24 mouse cellular contexts compared by ENCODE assay signal in the genomic region with DNA sequence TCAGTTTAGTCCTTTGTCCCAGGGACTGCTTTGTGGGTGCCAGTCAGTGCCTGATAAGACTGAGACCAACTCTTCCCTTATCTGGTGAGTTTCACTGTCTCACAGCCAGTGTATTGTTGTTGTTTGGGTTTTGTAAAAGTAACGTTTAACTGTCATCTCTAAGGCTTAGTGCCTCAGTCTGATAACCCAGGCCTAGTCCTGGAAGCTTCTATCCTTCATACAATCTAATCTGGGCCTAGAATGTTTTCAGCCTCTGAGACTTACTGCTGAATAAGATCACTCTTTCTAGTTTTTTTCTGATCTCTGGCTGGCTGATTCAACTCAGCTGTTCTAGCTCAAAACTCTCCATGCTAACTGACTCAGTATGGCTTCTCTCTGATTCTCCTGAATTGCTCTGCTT. TPM values are rescaled to one million over a fixed set of nuclear protein-coding genes. Genes with fewer than 3 reads are reported as not detected.
DNase-seq lines count a peak whose midpoint lies in the region; ATAC-seq and TF ChIP-seq lines count a peak whose summit lies in the region.
"Had no signal": no experiment of that assay in that cellular context is flagged by ENCODE, and none has a peak within 500 bp of the region (broad histone marks: within the 10 kb centered on the region; RNA-seq: fewer than 3 reads in every experiment).

No protein-coding gene starts in this region.

- no peak overlapping the region for H3K4me2 ChIP-seq in liver, embryonic 11.5 days
- no peak overlapping the region for H3K4me2 ChIP-seq in liver, embryonic 13.5 days
- H3K4me2 ChIP-seq in liver, postnatal 0 days (ENCODE audit: low read depth, low read length): no peak overlapping the region
- H3K4me2 ChIP-seq in intestine, embryonic 16.5 days (ENCODE audit: low read depth, low read length): no peak overlapping the region
- H3K4me2 ChIP-seq: forebrain, embryonic 13.5 days; heart, embryonic 11.5 days; heart, embryonic 15.5 days; hindbrain, embryonic 13.5 days had no signal

- DNase-seq in liver, embryonic 11.5 days (ENCODE audit: low spot score): no peak
- no peak for DNase-seq in liver
- DNase-seq in liver, embryonic 13.5 days: peak; percentile 17
- DNase-seq in liver, postnatal 0 days: no peak
- DNase-seq in left cerebral cortex, adult 18-20 months (ENCODE audit: low spot score in 2 of 2): no peak
- DNase-seq in adrenal gland, adult 8-10 months: no peak
- DNase-seq: adrenal gland, postnatal 14 days; cerebellum, adult 18-20 months; cerebellum, adult 9-11 months; cerebellum, postnatal 36 days; forebrain, postnatal 0 days; gastrocnemius, adult 2 months; gastrocnemius, postnatal 36 days; heart, adult 11 months; heart, postnatal 14 days had no signal

- 33% methylated on average over 1 of the region's 1 CpGs for WGBS in liver, embryonic 11.5 days
- WGBS in liver, embryonic 13.5 days (ENCODE audit: insufficient replicate concordance): 0% methylated on average over 1 of the region's 1 CpGs
- 33% methylated on average over 1 of the region's 1 CpGs for WGBS in liver, postnatal 0 days (ENCODE audit: insufficient replicate concordance)
- WGBS in intestine, embryonic 16.5 days: 50% methylated on average over 1 of the region's 1 CpGs

- H3K27me3 ChIP-seq in liver, embryonic 11.5 days (replicated peaks; ENCODE audit: control insufficient read depth, insufficient read depth, low read length): no peaks in the 10 kb centered on the region
- H3K27me3 ChIP-seq in liver, embryonic 13.5 days: no peaks in the 10 kb centered on the region
- no peaks in the 10 kb centered on the region for H3K27me3 ChIP-seq in liver, postnatal 0 days (ENCODE audit: insufficient read depth, low read length)
- H3K27me3 ChIP-seq in intestine, embryonic 16.5 days (replicated peaks; ENCODE audit: control insufficient read depth, insufficient read depth, low read length): no peaks in the 10 kb centered on the region
- H3K27me3 ChIP-seq: forebrain, embryonic 13.5 days; heart, embryonic 15.5 days; hindbrain, embryonic 13.5 days had no signal

- H3K27ac ChIP-seq in liver, embryonic 11.5 days (ENCODE audit: low read depth, low read length): peak overlapping the region; percentile 52
- peak overlapping the region; percentile 71 for H3K27ac ChIP-seq in liver, embryonic 13.5 days
- no peak overlapping the region for H3K27ac ChIP-seq in liver, postnatal 0 days (ENCODE audit: low read depth)
- no peak overlapping the region for H3K27ac ChIP-seq in intestine, embryonic 16.5 days (ENCODE audit: low read length)
- H3K27ac ChIP-seq: embryonic facial prominence, embryonic 10.5 days; forebrain, embryonic 13.5 days; gastrocnemius, adult 2 months; heart, embryonic 15.5 days; hindbrain, embryonic 13.5 days; hindbrain, postnatal 0 days had no signal

- ATAC-seq in liver, embryonic 11.5 days (replicated peaks; ENCODE audit: low FRiP score): peak; percentile 72
- peak; percentile 57 for ATAC-seq in liver, embryonic 13.5 days (ENCODE audit: low read depth)
- ATAC-seq in liver, postnatal 0 days: no peak
- no peak for ATAC-seq in intestine, embryonic 16.5 days
- ATAC-seq: forebrain, embryonic 13.5 days; forebrain, postnatal 0 days; hindbrain, postnatal 0 days had no signal

- H3K36me3 ChIP-seq in liver, embryonic 11.5 days (ENCODE audit: control insufficient read depth, insufficient read depth, low read length): no peaks in the 10 kb centered on the region
- no peaks in the 10 kb centered on the region for H3K36me3 ChIP-seq in liver, embryonic 13.5 days
- H3K36me3 ChIP-seq in liver, postnatal 0 days (replicated peaks; ENCODE audit: insufficient read depth, low read length): no peaks in the 10 kb centered on the region
- no peaks in the 10 kb centered on the region for H3K36me3 ChIP-seq in intestine, embryonic 16.5 days (ENCODE audit: control insufficient read depth, insufficient read depth, low read length)
- H3K36me3 ChIP-seq: heart, embryonic 15.5 days; hindbrain, embryonic 13.5 days had no signal

- no peak overlapping the region for H3K4me3 ChIP-seq in liver, embryonic 11.5 days (ENCODE audit: low read depth, low read length)
- H3K4me3 ChIP-seq in liver, embryonic 13.5 days (replicated peaks): no peak overlapping the region
- H3K4me3 ChIP-seq in liver, postnatal 0 days (ENCODE audit: low read depth, low read length): no peak overlapping the region
- no peak overlapping the region for H3K4me3 ChIP-seq in intestine, embryonic 16.5 days (ENCODE audit: low read length)
- H3K4me3 ChIP-seq: embryonic facial prominence, embryonic 10.5 days; forebrain, embryonic 13.5 days; gastrocnemius, adult 2 months; heart, embryonic 15.5 days; hindbrain, embryonic 13.5 days had no signal

- no peak for TF ChIP-seq CTCF in liver, postnatal 0 days (IDR thresholded peaks at IDR 0.05; ENCODE audit: low read depth)

- H3K4me1 ChIP-seq in liver, embryonic 11.5 days (replicated peaks; ENCODE audit: control insufficient read depth, insufficient read depth, low read length): peaks cover 8% of the 10 kb centered on the region
- peaks cover 32% of the 10 kb centered on the region for H3K4me1 ChIP-seq in liver, embryonic 13.5 days (replicated peaks)
- H3K4me1 ChIP-seq in liver, postnatal 0 days (ENCODE audit: insufficient read depth): peaks cover 18% of the 10 kb centered on the region
- H3K4me1 ChIP-seq in intestine, embryonic 16.5 days (ENCODE audit: control insufficient read depth, insufficient read depth, low read length): peaks cover 8% of the 10 kb centered on the region

- no peaks in the 10 kb centered on the region for H3K9me3 ChIP-seq in liver, embryonic 11.5 days (ENCODE audit: control insufficient read depth, low read length)
- H3K9me3 ChIP-seq in liver, embryonic 13.5 days (replicated peaks): no peaks in the 10 kb centered on the region
- H3K9me3 ChIP-seq in liver, postnatal 0 days (ENCODE audit: low read length): no peaks in the 10 kb centered on the region
- no peaks in the 10 kb centered on the region for H3K9me3 ChIP-seq in intestine, embryonic 16.5 days (ENCODE audit: control insufficient read depth, low read length)
- H3K9me3 ChIP-seq: embryonic facial prominence, embryonic 10.5 days; heart, embryonic 15.5 days; hindbrain, embryonic 13.5 days had no signal

- no peak overlapping the region for H3K9ac ChIP-seq in liver, embryonic 11.5 days (ENCODE audit: low read depth, low read length)
- H3K9ac ChIP-seq in liver, embryonic 13.5 days: no peak overlapping the region
- H3K9ac ChIP-seq in liver, postnatal 0 days (replicated peaks): no peak overlapping the region
- H3K9ac ChIP-seq in intestine, embryonic 16.5 days (ENCODE audit: low read depth, low read length): no peak overlapping the region
- H3K9ac ChIP-seq: forebrain, embryonic 13.5 days; forebrain, postnatal 0 days; heart, embryonic 15.5 days; hindbrain, embryonic 13.5 days had no signal

- TF ChIP-seq EP300 in liver, postnatal 0 days (IDR thresholded peaks at IDR 0.05; ENCODE audit: low read depth): peak; percentile 92

RNA-seq across cellular contexts. Expression of gene Idh3a, which starts 2.4 kb away (rescaled TPM):
- 234 and 244 TPM in 2 replicates for polyA plus RNA-seq in liver, embryonic 11.5 days (2014; fragmentation: Nextera tagmentation; extraction: Ambion mirVana)
- polyA plus RNA-seq in liver, embryonic 13.5 days (2015; fragmentation: Nextera tagmentation; extraction: Ambion mirVana): 121 and 143 TPM in 2 replicates
- polyA plus RNA-seq in liver, postnatal 0 days (2015; fragmentation: Nextera tagmentation; extraction: Ambion mirVana): 74.6 and 79.2 TPM in 2 replicates
- total RNA-seq in left cerebral cortex, adult 18-20 months (2021): 100 to 1,000 TPM; 194 to 212 TPM
- polyA plus RNA-seq in intestine, embryonic 16.5 days (2015; fragmentation: Nextera tagmentation; extraction: Ambion mirVana): 199 and 213 TPM in 2 replicates
- total RNA-seq in adrenal gland, adult 8-10 months (2022): 100 to 1,000 TPM; 109 to 216 (median 186) TPM

RNA-seq across cellular contexts. Expression of gene Cib2, which starts 23.7 kb away (rescaled TPM):
- 4.6 and 5.3 TPM in 2 replicates for polyA plus RNA-seq in liver, embryonic 11.5 days (2014; fragmentation: Nextera tagmentation; extraction: Ambion mirVana)
- polyA plus RNA-seq in liver, embryonic 13.5 days (2015; fragmentation: Nextera tagmentation; extraction: Ambion mirVana): 1.8 and 2.4 TPM in 2 replicates
- polyA plus RNA-seq in liver, postnatal 0 days (2015; fragmentation: Nextera tagmentation; extraction: Ambion mirVana): 0.99 and 1.3 TPM in 2 replicates
- 10 to 100 TPM; 28.1 to 28.4 TPM for total RNA-seq in left cerebral cortex, adult 18-20 months (2021)
- polyA plus RNA-seq in intestine, embryonic 16.5 days (2015; fragmentation: Nextera tagmentation; extraction: Ambion mirVana): 6.6 and 7.2 TPM in 2 replicates
- total RNA-seq in adrenal gland, adult 8-10 months (2022): 10 to 100 TPM; 26.1 to 39.4 (median 33.3) TPM
- total RNA-seq: hematopoietic stem cell, adult 5-6 weeks had no signal

RNA-seq across cellular contexts. Expression of gene Sh2d7, which starts 44.9 kb away (rescaled TPM):
- not detected in 2 replicates for polyA plus RNA-seq in liver, embryonic 11.5 days (2014; fragmentation: Nextera tagmentation; extraction: Ambion mirVana)
- not detected in 2 replicates for polyA plus RNA-seq in liver, embryonic 13.5 days (2015; fragmentation: Nextera tagmentation; extraction: Ambion mirVana)
- not detected in 2 replicates for polyA plus RNA-seq in liver, postnatal 0 days (2015; fragmentation: Nextera tagmentation; extraction: Ambion mirVana)
- total RNA-seq in left cerebral cortex, adult 18-20 months (2021): not detected
- polyA plus RNA-seq in intestine, embryonic 16.5 days (2015; fragmentation: Nextera tagmentation; extraction: Ambion mirVana): not detected in 2 replicates
- total RNA-seq in adrenal gland, adult 8-10 months (2022): not detected
- total RNA-seq: adrenal gland, postnatal 14 days; forebrain, postnatal 0 days; gastrocnemius, adult 2 months; gastrocnemius, postnatal 36 days; heart, postnatal 14 days; hematopoietic stem cell, adult 5-6 weeks; hindbrain, postnatal 0 days had no signal
- polyA plus RNA-seq: embryonic facial prominence, embryonic 10.5 days; embryonic facial prominence, embryonic 14.5 days; forebrain, postnatal 0 days; heart, embryonic 11.5 days; heart, embryonic 15.5 days had no signal

Comparison
In these comparisons a context has a peak if more than half of its experiments do, and no peak if none do; other contexts are left out.
1. ATAC-seq: peak in liver, embryonic 11.5 days (single experiment) and liver, embryonic 13.5 days (single experiment); none in liver, postnatal 0 days (single experiment) and intestine, embryonic 16.5 days (single experiment).
2. H3K27ac ChIP-seq: peak in liver, embryonic 11.5 days (single experiment) and liver, embryonic 13.5 days (single experiment); none in liver, postnatal 0 days (single experiment) and intestine, embryonic 16.5 days (single experiment).